Mouse (Mus musculus) neutrophil, adult 5-6 weeks (primary cell): ENCODE measurements at regions not wholly inside any gene's neighbourhood (a gene's known extent, or its start where the extent isn't known, plus 50 kb on each side); places are given as distances from the start of the nearest gene placed in this dataset.

ENCODE experiments used
- ATAC-seq: fragments of 151-379, 151-347 bp; 2 replicates; pipeline ENCODE4 v1.8.0; 2017; ENCODE audit warnings: mild to moderate bottlenecking, moderate TSS enrichment; ENCODE audit not compliant: insufficient number of reproducible peaks, poor library complexity, low FRiP score, severe bottlenecking; ENCODE audit errors: extremely low read depth

DNA sequence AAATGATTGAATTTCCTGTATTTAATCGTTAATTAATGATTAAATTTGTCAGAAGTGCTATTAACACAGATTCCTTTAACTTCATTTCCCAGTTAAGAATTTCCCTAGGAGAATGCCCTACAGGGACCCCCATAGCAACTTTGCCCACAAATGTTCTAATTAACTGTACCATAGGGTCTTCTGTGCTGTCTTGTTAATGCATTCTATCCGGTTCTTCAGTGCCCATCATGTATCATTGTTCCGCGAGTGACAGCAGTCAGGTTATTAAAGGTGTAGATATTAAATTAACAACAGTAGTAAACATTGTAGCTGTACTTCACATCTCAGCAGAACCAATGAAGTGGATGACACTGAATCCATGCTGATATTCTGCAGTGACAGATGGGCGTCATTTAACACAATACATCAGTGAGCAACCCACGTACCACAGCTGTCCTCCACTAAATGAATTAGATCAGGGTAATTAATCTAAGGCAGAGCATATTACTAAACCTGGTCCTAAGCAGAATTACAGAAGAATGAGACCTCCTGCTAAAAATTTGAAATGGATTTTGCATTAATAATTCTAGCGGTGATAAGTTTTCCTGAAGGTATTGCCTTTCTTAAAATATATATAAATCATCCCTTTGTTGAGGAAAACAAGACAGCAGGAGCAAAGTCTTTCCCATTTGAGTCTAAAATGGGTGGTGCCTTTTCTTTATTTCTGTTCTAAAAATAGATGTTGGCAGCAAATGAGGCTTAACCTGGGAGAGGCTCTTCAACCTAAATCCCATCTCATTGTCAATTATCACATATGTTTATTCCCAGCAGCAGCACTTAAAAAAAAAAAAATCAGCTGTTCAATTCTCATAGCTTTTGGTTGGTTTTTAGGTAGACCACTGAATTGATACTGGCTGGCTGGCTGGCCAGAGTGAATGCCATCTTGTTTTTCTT is 872.3 kb downstream of the Nxph1 start:
- no peak for ATAC-seq

DNA sequence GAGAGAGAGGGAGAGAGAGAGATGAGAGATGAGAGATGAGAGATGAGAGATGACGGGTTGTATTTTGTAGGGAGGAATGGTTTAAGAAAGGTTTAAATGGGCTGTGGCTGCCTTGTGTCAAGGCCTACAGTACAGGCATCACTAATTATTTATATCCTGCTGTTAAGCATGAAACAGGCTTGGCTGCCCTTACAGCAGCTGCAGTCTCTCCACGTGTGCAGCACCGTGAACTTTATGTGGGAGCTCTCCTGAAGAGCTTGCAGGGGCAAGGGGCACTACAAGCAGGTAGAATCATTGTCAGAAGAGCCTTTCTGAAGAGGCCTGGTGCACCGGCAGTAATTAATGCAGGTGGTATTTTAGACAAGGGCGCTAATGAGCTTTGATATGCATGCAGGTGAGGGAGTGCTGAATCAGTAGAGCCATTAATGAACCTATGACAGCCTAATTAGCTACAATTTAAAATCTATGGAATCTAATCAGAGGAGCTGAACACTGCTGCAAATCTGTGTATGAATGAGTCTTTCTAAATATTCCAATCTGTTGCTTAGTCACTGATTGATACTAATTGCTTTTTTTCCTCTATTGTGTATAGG is 886.7 kb downstream of the Nxph1 start:
- no peak for ATAC-seq

DNA sequence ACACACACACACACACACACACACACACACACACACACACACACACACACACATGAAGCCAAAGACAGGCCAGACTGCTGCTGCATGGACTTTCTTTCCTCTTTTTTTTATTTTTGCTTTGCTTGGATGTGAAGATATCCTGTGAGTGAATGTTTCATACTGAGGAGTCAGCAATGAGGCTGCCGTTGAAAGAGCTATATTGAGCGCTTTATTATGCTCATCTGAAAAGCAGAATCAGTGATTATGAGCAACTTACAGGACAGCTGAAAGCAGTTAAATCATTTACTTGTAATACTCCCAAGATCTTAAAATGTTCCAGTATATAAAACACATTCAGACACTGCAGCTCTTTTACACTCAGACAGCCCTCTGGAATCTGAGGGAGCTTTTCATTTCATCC is 894.2 kb downstream of the Nxph1 start:
- ATAC-seq, result no peak

DNA sequence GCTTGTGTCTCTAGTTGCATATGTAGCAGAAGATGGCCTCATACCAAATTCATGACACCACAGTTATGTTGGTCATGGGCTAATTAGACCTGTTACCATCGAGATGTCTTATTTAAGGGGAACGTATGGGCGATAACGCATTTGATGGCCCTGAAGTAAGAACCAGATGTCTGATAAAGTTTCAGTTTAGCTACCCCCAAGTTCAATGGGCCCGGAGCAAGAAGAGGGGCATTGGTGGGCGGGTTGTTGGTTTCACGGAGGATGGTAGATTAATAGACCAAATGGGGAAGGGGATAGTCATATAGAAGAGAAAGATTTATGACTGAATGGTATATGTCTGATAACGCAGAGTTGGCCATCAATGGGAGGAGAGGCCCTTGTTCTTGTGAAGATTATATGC is 941.6 kb downstream of the Nxph1 start:
- ATAC-seq, result peak; percentile 100
